Mouse (Mus musculus) cerebellum, adult 2 months (tissue): Measurements from ENCODE around the gene Bcl9l.

Experiments used
- CTCF ChIP-seq: fragments of 200-500 bp; IDR thresholded peaks from 2 replicates; pipeline ENCODE4 v1.5.1; 2011; ENCODE audit warnings: low read depth, mild to moderate bottlenecking, control low read depth, low read length, moderate library complexity, borderline replicate concordance; ENCODE audit not compliant: insufficient read depth
- POLR2A ChIP-seq: fragments of 200-500 bp; IDR thresholded peaks from 2 replicates; pipeline ENCODE4 v1.6.1; 2011; ENCODE audit warnings: low read length, control low read depth, borderline replicate concordance; ENCODE audit not compliant: insufficient read depth

DNA sequence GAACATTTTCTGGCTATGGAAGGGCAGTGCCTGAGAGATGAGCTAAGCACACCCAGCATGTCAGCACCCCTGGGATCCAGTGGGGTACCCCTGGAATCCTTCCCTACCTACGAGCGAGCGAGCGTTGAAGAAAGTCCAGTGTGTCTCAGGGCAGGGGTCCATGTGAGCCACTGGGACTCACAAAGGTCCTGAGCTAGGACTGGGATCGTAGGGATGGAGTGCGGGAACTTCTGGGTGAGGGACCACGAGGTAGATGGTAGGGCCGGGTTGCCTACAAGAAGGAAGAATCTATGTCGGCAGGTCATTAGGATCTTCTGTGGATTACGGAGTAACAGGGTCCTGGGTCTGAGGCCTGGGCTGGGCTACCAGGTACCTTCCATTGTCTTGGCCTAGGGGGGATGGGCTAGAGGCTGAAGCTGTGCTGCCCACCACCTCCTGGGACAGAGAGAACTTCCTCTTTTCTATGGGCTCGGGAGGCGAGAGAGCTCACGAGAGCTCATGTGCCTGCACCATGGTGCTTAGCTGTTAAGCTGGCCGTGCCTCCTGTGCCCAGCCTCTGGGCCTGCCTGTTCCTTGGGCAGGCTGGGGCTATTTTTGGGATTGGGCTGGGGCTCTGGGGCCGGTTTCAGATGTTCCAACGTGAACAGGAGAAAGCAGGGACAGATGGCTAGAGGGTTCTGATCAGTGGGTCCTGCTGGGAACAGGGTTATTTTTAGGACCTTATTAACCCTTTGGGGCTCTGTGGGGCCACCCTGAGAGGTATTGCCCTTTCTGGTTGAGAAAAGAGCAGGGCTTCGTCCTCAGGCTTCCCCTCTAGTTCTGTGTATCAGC lies 10.2 kb downstream of the Bcl9l start:
- TF ChIP-seq CTCF (no peak), POLR2A (no peak)
